Mouse (Mus musculus) retina, postnatal 1 day (tissue): ENCODE results near the gene Tcfl5.

Experiments
- DNase-seq: peaks from one replicate; pipeline ENCODE4 v3.0.0-alpha.2; 2012

Tcfl5 gene

DNA sequence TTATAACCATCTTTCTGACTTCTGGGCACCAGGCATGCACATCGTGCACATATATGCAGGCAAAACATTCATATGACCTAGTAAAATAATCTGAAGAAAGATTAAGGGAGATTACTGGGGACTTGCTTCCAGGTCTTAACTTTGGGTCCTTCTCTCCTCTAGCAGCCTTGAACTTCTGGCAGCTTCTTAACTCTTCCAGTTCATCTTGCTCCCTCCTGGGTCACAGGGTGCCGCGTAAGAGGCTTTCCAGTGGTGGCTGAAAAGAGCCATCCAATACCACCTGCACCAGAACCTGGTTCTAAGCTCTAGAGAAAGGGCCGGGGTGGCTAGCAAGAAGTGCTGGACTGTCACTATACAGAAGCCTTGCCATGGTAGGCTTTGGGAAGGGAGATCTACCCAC lies 45.0 kb downstream of the Tcfl5 start, which contains the start of gene Col9a3:
Gene Col9a3, plus strand, starts transcription at position 301 of the 400 bp plus-strand sequence.
- DNase-seq = no peak

- DNase-seq = peak; percentile 91
Observed at GRCm38 (mm10) chr2:180589123-180589831, 53.2 kb downstream of the Tcfl5 start, which contains the start of gene Ogfr. Ogfr (plus strand) TSS chr2:180589245.

GRCm38 (mm10) chr2:180588736-180589122 lies 53.8 kb downstream of the Tcfl5 start:
- DNase-seq = no peak

DNA sequence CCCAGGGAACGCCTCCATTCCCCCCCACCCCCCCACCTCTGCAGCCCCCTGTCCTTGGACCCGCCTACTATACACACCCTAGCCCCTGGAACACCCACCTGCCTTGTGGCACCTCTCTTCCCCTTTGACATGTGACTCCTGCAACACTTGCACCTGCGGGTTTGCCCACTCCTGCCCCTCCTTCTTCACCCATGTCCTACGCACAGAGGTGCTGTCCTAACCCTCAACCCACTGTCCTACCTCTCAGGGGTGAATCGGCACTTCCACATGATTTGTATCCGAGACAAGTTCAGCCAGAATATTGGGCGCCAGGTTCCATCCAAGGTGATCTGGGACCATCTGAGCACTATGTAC lies 59.4 kb downstream of the Tcfl5 start:
- no peak for DNase-seq

DNA sequence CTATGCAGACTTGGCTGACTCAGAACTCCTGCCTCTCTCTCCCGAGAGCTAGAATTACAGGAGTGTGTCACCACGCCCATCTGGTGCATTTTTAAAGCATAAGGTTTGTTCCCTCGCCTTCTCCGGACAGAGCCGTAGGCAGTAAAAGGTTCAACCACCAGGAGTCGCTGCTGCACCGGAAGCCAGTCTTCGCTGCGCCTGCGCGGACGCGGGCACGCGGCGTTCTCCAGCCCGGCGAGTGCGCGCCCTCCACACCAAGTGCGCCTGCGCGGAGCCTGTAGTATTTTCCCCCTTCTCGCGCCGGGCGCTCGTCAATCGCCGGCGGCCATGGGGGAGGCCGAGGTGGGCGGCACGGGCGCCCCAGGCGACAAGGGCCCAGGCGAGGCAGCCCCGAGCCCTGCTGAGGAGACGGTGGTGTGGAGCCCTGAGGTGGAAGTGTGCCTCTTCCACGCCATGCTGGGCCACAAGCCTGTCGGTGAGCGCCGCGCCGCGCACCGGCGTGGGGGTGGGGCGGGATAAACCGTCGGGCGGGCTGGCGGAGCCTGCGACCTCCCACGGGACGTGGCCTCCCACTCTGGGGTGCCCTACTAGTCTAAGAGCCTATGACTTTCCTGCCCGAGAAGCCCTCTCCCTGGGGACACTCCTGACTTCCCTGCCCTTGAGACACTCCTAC lies 59.9 kb downstream of the Tcfl5 start:
- DNase-seq = peak; percentile 95

GRCm38 (mm10) chr2:180581002-180581401 lies 61.5 kb downstream of the Tcfl5 start, which contains the start of gene Mrgbp:
Mrgbp (plus strand) TSS chr2:180581304.
- DNase-seq = peak; percentile 53

DNA sequence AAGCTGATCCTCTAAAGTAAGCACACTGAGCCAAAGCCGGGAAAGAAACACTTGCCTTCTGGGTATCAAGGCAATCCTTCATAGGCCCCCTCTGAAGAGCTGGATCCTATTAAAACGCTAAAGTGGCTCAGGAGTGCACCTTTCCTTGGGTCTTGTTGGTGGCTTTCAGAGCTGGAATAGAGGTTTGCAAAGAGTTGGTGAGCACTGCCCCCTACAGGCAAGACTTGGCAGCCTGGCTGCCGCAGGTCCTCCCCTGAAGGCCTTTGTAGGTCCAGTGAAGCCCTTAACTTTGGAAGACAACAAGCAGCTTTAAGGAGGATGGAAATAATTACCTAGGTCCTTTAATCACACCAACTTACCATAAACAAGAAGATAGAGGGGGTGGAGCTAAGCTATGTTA lies 63.8 kb downstream of the Tcfl5 start:
- peak; percentile 84 for DNase-seq

DNA sequence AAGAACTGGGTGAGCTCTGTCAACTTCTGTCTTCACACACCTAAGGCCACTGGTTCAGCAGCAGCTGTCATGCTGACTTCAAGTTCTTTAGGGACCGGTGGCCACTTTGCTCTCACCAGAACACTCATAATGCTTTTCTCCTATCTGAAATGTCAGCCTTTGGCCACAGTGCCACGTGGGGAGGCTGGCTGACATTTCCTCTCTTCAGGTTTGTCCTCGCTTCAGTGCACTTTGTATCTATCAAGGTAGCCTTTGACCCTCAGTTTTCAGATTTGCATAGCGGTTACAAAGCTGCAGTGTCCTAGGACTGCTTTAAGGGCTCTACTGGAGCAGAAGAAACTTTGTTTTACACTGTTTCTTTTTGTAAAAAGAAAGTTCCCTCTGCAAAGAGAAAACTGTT lies 66.0 kb downstream of the Tcfl5 start:
- no peak for DNase-seq
